In genomic region chr11:105731541-105731940, GRCm38 (mm10) we compare ENCODE assay signal across 9 mouse cellular contexts.
DNase-seq lines count a peak whose midpoint lies in the region; ATAC-seq lines count a peak whose summit lies in the region.
"Had no signal": no experiment of that assay in that cellular context is flagged by ENCODE, and none has a peak within 500 bp of the region (broad histone marks: within the 10 kb centered on the region; RNA-seq: fewer than 3 reads in every experiment).

No protein-coding gene starts in this region.

- WGBS in forebrain, embryonic 16.5 days, result 22% methylated on average over 6 of the region's 6 CpGs
- WGBS in liver, embryonic 11.5 days, result 77% methylated on average over 6 of the region's 6 CpGs

- H3K9me3 ChIP-seq in forebrain, embryonic 16.5 days (ENCODE audit: control insufficient read depth, low read length), result no peaks in the 10 kb centered on the region
- H3K9me3 ChIP-seq in liver, embryonic 11.5 days (ENCODE audit: control insufficient read depth, low read length), result no peaks in the 10 kb centered on the region
- H3K9me3 ChIP-seq: heart, embryonic 13.5 days had no signal

- H3K9ac ChIP-seq in forebrain, embryonic 16.5 days (replicated peaks; ENCODE audit: low read depth, low read length), result peak overlapping the region; percentile 36; the same call in 1 of the 2 replicates
- H3K9ac ChIP-seq in liver, embryonic 11.5 days (ENCODE audit: low read depth, low read length), result no peak overlapping the region
- H3K9ac ChIP-seq: heart, embryonic 13.5 days had no signal

- H3K4me1 ChIP-seq in forebrain, embryonic 16.5 days (replicated peaks; ENCODE audit: control insufficient read depth, insufficient read depth, low read length), result peaks cover 7% of the 10 kb centered on the region
- no peaks in the 10 kb centered on the region for H3K4me1 ChIP-seq in liver, embryonic 11.5 days (replicated peaks; ENCODE audit: control insufficient read depth, insufficient read depth, low read length)

- no peak for ATAC-seq in cerebellum, adult (ENCODE audit: insufficient number of reproducible peaks, low FRiP score, low TSS enrichment)
- ATAC-seq in forebrain, embryonic 16.5 days, result peak; percentile 91
- no peak for ATAC-seq in liver, embryonic 11.5 days (replicated peaks; ENCODE audit: low FRiP score)

- peak overlapping the region; percentile 78 for H3K27ac ChIP-seq in forebrain, embryonic 16.5 days (ENCODE audit: low read length)
- H3K27ac ChIP-seq in liver, embryonic 11.5 days (ENCODE audit: low read depth, low read length), result no peak overlapping the region
- H3K27ac ChIP-seq: heart, embryonic 13.5 days had no signal

- peak overlapping the region; percentile 13; the same call in 1 of the 2 replicates for H3K4me3 ChIP-seq in forebrain, embryonic 16.5 days (replicated peaks; ENCODE audit: low read length)
- no peak overlapping the region for H3K4me3 ChIP-seq in liver, embryonic 11.5 days (ENCODE audit: low read depth, low read length)
- H3K4me3 ChIP-seq: heart, embryonic 13.5 days had no signal

- peak overlapping the region; percentile 48 for H3K4me2 ChIP-seq in forebrain, embryonic 16.5 days (ENCODE audit: low read length)
- H3K4me2 ChIP-seq in liver, embryonic 11.5 days, result no peak overlapping the region
- H3K4me2 ChIP-seq: heart, embryonic 13.5 days had no signal

- H3K36me3 ChIP-seq in forebrain, embryonic 16.5 days (ENCODE audit: control insufficient read depth, insufficient read depth), result no peaks in the 10 kb centered on the region
- no peaks in the 10 kb centered on the region for H3K36me3 ChIP-seq in liver, embryonic 11.5 days (ENCODE audit: control insufficient read depth, insufficient read depth, low read length)
- H3K36me3 ChIP-seq: heart, embryonic 13.5 days had no signal

- DNase-seq in cerebellum, adult 11 months, result peak; percentile 12
- peak; percentile 24 to 35 for DNase-seq in layer of hippocampus, postnatal 36 days
- DNase-seq in retina, embryonic 14.5 days (ENCODE audit: low spot score), result peak; percentile 45
- no peak for DNase-seq in liver, embryonic 11.5 days (ENCODE audit: low spot score)
- no peak for DNase-seq in thymus, postnatal 25 days
- no peak for DNase-seq in thymus, postnatal 4 days

- no peaks in the 10 kb centered on the region for H3K27me3 ChIP-seq in forebrain, embryonic 16.5 days (replicated peaks; ENCODE audit: control insufficient read depth, insufficient read depth, low read length)
- H3K27me3 ChIP-seq in liver, embryonic 11.5 days (replicated peaks; ENCODE audit: control insufficient read depth, insufficient read depth, low read length), result no peaks in the 10 kb centered on the region
- H3K27me3 ChIP-seq: heart, embryonic 13.5 days had no signal

Comparison
In these comparisons a context has a peak if more than half of its experiments do, and no peak if none do; other contexts are left out.
1. DNase-seq: peak in cerebellum, adult 11 months (single experiment), layer of hippocampus, postnatal 36 days (2 of 2) and retina, embryonic 14.5 days (single experiment); none in liver, embryonic 11.5 days (single experiment), thymus, postnatal 25 days (single experiment) and thymus, postnatal 4 days (single experiment).